Mouse (Mus musculus): ENCODE measurements around the gene Bloc1s1. TPM values are rescaled to one million over a fixed set of nuclear protein-coding genes. Genes with fewer than 3 reads are reported as not detected.

The Bloc1s1 gene
- total and polyA plus RNA-seq, 3 experiments = 45.1 to 70.6 TPM; not detected in 1

DNA sequence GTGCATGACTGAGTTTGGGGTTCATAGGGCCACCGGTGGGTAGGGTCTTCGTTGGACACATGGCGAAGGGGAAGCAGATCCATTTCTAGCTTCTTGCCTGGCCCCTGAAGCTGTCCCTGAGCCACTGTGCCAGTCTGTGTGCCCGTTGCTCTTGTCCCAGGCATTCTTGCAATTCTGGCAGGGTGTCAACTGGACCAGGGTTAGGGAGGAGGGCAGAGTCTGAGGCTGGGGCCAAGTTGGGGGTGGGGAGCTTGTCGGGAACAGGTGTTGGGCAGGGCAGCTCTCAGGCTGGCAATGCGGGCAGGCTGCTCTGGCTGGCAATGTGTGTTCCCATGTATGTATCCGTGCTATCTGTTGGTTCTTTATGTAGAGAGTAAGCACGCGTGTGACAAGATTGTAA lies 14.6 kb upstream of the Bloc1s1 start:
- no peak overlapping the region for H3K27ac ChIP-seq (ENCODE audit: control insufficient read depth, low read depth, low read length)
- H3K27me3 ChIP-seq (ENCODE audit: control insufficient read depth in 1 of 2, insufficient read depth in 2 of 2, low read length in 2 of 2) = peaks cover 0 to 5% of the 10 kb centered on the region in 2 experiments; a peak in 2 of 4 replicates
- no peak overlapping the region for H3K9ac ChIP-seq (ENCODE audit: control insufficient read depth, low read depth, low read length, poor library complexity, severe bottlenecking)
- H3K79me2 ChIP-seq (ENCODE audit: control insufficient read depth, insufficient read depth, low read length, poor library complexity) = no peaks in the 10 kb centered on the region
- TF ChIP-seq RAD21 (IDR thresholded peaks at IDR 0.05; ENCODE audit: low read depth, low read length) = no peak
- no peak for TF ChIP-seq CHD1 (IDR thresholded peaks at IDR 0.05; ENCODE audit: low read depth, low read length)
- TF ChIP-seq EP300 (IDR thresholded peaks at IDR 0.05; ENCODE audit: low read depth in 1 of 2, low read length in 2 of 2) = no peak
- no peak for TF ChIP-seq MXI1 (IDR thresholded peaks at IDR 0.05; ENCODE audit: low read depth, low read length)
- TF ChIP-seq HCFC1 (IDR thresholded peaks at IDR 0.05; ENCODE audit: low read depth, low read length) = no peak
- TF ChIP-seq KAT2A (conservative IDR thresholded peaks at IDR 0.05; ENCODE audit: low read depth, low read length) = no peak
- no peak for TF ChIP-seq JUND (IDR thresholded peaks at IDR 0.05; ENCODE audit: low read depth, low read length)
- no peak for TF ChIP-seq TCF12 (IDR thresholded peaks at IDR 0.05; ENCODE audit: low read depth, low read length)
- no peak for TF ChIP-seq ZKSCAN1 (IDR thresholded peaks at IDR 0.05; ENCODE audit: low read depth, low read length)
- TF ChIP-seq GABPA (IDR thresholded peaks at IDR 0.05; ENCODE audit: low read depth, low read length) = no peak
- no peak for TF ChIP-seq NELFE (IDR thresholded peaks at IDR 0.05; ENCODE audit: low read depth, low read length)
- TF ChIP-seq ETS1 (IDR thresholded peaks at IDR 0.05; ENCODE audit: low read depth, low read length) = no peak
- no peak for TF ChIP-seq MAFK (IDR thresholded peaks at IDR 0.05; ENCODE audit: borderline replicate concordance, low read depth, low read length)
- TF ChIP-seq UBTF (IDR thresholded peaks at IDR 0.05; ENCODE audit: borderline replicate concordance, insufficient read depth, low read depth, low read length) = no peak
- TF ChIP-seq MAZ (IDR thresholded peaks at IDR 0.05; ENCODE audit: low read depth, low read length) = no peak
- TF ChIP-seq CHD2 (IDR thresholded peaks at IDR 0.05; ENCODE audit: low read length) = no peak
- TF ChIP-seq E2F4 (IDR thresholded peaks at IDR 0.05; ENCODE audit: borderline replicate concordance, low read depth, low read length) = no peak
- TF ChIP-seq CTCF (IDR thresholded peaks at IDR 0.05 in 2 of 3, conservative IDR thresholded peaks at IDR 0.05 in 1 of 3; ENCODE audit: control insufficient read depth in 1 of 3, insufficient read depth in 1 of 3, low read depth in 2 of 3, low read length in 3 of 3, poor library complexity in 1 of 3, severe bottlenecking in 1 of 3) = no peak
- TF ChIP-seq POLR2A (IDR thresholded peaks at IDR 0.05; ENCODE audit: control insufficient read depth in 1 of 2, insufficient read depth in 1 of 2, low read depth in 1 of 2, low read length in 2 of 2, poor library complexity in 1 of 2) = no peak
- TF ChIP-seq MYB (IDR thresholded peaks at IDR 0.05; ENCODE audit: low read depth, low read length) = no peak
- H3K9me3 ChIP-seq (replicated peaks; ENCODE audit: insufficient read depth, low read length) = no peaks in the 10 kb centered on the region
- no peaks in the 10 kb centered on the region for H3K36me3 ChIP-seq (ENCODE audit: control insufficient read depth in 1 of 2, insufficient read depth in 2 of 2, low read length in 2 of 2)
- no peak for DNase-seq (ENCODE audit: low read depth, low spot score)
- no peaks in the 10 kb centered on the region for H3K4me1 ChIP-seq (ENCODE audit: control insufficient read depth in 1 of 2, insufficient read depth in 2 of 2, low read length in 2 of 2)
- no peak overlapping the region for H3K4me3 ChIP-seq (ENCODE audit: control insufficient read depth in 1 of 2, insufficient read depth in 1 of 2, low read depth in 2 of 2, low read length in 2 of 2)

DNA sequence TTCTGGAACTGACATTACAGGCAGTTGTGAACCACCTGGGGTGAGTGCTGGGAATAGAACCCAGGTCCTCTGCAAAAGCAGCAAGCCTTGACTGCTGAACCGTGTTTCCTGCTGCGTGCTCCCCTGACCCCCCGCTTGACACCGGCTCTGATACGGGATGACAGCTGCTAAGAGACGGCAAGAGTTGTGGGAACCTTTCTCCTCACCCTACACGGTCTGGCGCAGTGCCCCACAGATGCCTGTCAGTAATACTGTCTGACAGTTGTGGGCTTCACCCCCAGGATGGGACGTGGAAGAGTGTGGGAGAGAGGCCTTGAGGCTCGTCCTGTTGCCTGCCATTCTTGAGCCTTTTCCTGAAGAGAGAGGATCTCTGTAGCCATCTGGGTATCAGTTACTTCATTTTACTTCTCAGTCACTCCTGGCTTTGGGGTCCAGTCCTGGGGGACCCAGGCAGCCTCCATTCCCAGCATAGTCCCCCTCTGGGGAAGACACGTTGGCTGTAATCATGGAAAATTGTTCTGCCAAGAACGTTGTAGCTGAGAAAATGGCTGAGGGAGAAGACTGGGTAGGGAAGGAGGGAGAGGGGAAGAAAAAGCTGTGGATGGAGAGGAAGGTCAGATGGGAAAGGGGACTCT lies 14.0 kb upstream of the Bloc1s1 start:
- peaks cover 0 to 5% of the 10 kb centered on the region in 2 experiments; a peak in 2 of 4 replicates for H3K27me3 ChIP-seq (ENCODE audit: control insufficient read depth in 1 of 2, insufficient read depth in 2 of 2, low read length in 2 of 2)
- H3K27ac ChIP-seq (ENCODE audit: control insufficient read depth, low read depth, low read length) = no peak overlapping the region
- TF ChIP-seq MEF2A (IDR thresholded peaks at IDR 0.05; ENCODE audit: extremely low read depth, insufficient replicate concordance, low read depth, low read length, poor library complexity, severe bottlenecking) (no peak), TBP (IDR thresholded peaks at IDR 0.05; ENCODE audit: low read depth, low read length) (no peak), MXI1 (IDR thresholded peaks at IDR 0.05; ENCODE audit: low read depth, low read length) (no peak), GABPA (IDR thresholded peaks at IDR 0.05; ENCODE audit: low read depth, low read length) (no peak), HCFC1 (IDR thresholded peaks at IDR 0.05; ENCODE audit: low read depth, low read length) (no peak), MAFK (IDR thresholded peaks at IDR 0.05; ENCODE audit: borderline replicate concordance, low read depth, low read length) (no peak), TCF12 (IDR thresholded peaks at IDR 0.05; ENCODE audit: low read depth, low read length) (no peak)
- H3K36me3 ChIP-seq (ENCODE audit: control insufficient read depth in 1 of 2, insufficient read depth in 2 of 2, low read length in 2 of 2) = no peaks in the 10 kb centered on the region
- no peaks in the 10 kb centered on the region for H3K9me3 ChIP-seq (replicated peaks; ENCODE audit: insufficient read depth, low read length)
- no peak overlapping the region for H3K9ac ChIP-seq (ENCODE audit: control insufficient read depth, low read depth, low read length, poor library complexity, severe bottlenecking)
- H3K79me2 ChIP-seq (ENCODE audit: control insufficient read depth, insufficient read depth, low read length, poor library complexity) = no peaks in the 10 kb centered on the region
- H3K4me3 ChIP-seq (ENCODE audit: control insufficient read depth in 1 of 2, insufficient read depth in 1 of 2, low read depth in 2 of 2, low read length in 2 of 2) = no peak overlapping the region
- H3K4me1 ChIP-seq (ENCODE audit: control insufficient read depth in 1 of 2, insufficient read depth in 2 of 2, low read length in 2 of 2) = no peaks in the 10 kb centered on the region
- no peak for DNase-seq (ENCODE audit: low read depth, low spot score)
